Mouse (Mus musculus) 3T3-L1 (cell line): ENCODE measurements at regions not wholly inside any gene's neighbourhood (a gene's known extent, or its start where the extent isn't known, plus 50 kb on each side); places are given as distances from the start of the nearest gene placed in this dataset.

Experiments used
- DNase-seq: peaks from one replicate; pipeline ENCODE4 v3.0.0-alpha.2; 2015; ENCODE audit warnings: low read depth, low spot score

- no peak for DNase-seq
Observed at GRCm38 (mm10) chr1:69746575-69747290, 59.7 kb upstream of the Ikzf2 start.

DNA sequence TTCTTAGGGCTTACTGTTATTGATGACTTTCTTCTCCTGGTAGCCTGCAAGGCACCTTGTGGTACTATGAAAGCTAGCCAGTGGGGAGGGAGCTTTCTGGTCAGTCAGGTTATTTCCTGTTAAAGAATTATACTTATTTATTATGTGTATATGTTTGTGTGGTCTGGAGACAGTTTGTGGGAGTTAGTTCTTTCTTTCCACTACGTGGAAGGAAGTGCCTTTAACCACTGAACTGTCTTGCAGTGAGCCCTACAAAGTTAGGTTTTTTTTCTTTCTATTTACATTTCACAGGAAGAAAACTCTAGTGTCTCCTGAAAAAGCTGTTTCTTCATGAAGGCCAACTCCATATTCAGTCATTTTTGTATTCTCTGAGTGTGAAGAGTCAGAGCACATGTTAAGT, 65.7 kb upstream of the Ikzf2 start:
- no peak for DNase-seq

DNA sequence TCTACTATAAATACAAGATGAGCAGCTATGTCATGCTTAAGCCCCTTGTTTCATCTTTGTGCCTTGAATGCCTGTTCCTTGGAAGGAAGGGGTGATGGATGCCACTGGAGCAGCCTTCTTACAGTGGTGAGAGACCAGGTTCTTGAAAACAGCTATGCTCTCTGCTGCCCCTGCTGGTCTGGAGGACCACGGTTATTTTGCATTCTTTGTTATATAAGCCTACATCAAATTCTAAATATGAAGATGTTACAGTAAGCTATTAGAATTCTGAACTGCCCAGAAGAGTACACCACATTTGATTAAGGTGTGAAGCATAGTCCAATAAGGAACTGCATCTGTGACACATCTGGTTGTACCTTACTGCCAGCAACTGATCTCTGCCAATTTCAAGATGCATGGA, 69.1 kb upstream of the Spag16 start:
- no peak for DNase-seq

GRCm38 (mm10) chr1:69759544-69759943, 67.2 kb upstream of the Spag16 start:
- no peak for DNase-seq

GRCm38 (mm10) chr1:69768714-69769113, 58.1 kb upstream of the Spag16 start:
- DNase-seq: no peak

DNA sequence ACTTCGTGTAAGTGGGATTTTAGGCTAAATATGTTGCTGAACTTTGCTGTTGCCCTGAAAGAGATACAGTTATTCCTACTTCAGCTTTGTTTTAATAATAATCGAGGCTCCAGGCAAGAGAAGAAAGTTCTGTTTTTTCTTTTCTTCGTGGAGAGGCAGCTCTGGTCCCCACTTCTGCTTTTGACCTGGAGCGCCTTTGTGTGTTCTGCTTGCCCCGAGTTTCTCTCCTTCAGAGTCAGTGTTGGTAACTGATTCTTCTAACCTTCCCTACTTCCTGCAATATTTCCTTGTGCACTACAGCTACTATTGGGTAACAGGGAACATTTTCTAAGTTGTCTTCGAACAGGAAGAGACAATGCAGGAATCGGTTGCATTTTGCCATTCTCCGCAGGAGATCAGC, 56.6 kb upstream of the Spag16 start:
- no peak for DNase-seq

DNA sequence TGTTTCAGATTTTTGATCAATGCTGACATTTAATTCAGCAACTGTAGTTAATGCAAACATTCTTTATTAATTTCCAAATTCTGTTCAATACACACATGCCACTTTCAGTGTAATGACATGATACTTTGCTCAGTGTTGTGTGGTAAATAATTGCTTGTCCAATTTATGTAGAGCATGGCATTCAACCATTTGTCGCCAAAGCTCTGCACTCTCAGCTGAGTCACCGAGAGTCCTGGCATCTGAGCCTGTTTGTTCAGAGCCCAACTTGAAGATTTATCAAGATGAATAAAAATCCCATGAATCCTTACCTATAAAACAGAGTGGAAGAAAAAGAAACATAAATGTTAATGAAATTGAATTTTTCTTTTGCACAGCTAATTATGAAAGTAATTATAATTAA, 55.3 kb upstream of the Spag16 start:
- peak; percentile 65 for DNase-seq

DNA sequence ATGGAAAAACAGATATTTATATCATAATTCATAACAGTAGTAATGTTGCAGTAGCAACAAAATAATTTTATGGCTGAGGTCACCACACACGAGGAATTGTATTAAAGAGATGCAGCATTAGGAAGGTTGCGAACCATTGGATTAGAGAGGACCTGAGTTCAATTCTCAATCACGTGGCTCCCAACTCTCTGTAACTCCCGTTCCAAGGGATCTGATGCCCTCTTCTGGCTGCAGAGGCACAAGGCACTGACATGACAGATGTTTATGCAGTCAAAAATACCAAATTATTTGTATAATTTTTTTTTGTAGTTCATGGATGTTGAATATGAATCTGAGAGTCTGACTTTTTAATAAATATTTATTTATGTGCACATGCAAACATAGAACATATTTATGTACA, 51.2 kb upstream of the Spag16 start:
- peak; percentile 53 for DNase-seq
